Mouse (Mus musculus): ENCODE data around the gene Tsn. TPM values are rescaled to one million over a fixed set of nuclear protein-coding genes. Genes with fewer than 3 reads are reported as not detected.
A peak's percentile ranks its signal among the peaks of the same experiment; 100 is the strongest.

The Tsn gene
- polyA plus RNA-seq, 1 experiment from 2014 or later: 176 TPM

DNA sequence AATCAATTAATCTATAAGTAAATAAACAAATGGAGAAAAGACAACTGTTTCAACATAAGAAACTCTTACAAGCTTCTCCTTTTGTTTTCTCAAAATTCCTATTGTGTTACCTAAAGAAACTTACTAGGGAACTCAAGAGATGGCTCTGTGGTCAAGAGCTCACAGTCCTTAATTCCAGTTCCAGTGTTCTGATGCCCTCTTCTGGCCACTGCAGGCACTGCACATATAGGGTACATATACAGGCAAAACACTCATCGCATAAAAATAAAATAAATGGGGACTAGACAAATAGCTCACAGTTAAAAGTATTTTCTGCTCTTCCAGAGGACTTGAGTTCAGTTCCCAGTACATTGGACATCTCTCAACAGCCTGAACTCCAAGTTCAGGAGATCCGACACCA, 9.2 kb upstream of the Tsn start:
- Histone ChIP-seq H3K27ac (ENCODE audit: low read length) (no peak overlapping the region), H3K27me3 (ENCODE audit: control insufficient read depth, insufficient read depth, low read length) (no peaks in the 10 kb centered on the region), H3K9me3 (replicated peaks; ENCODE audit: control insufficient read depth, low read length) (no peaks in the 10 kb centered on the region), H3K36me3 (ENCODE audit: control insufficient read depth, insufficient read depth) (peaks cover 8% of the 10 kb centered on the region), H3K4me3 (ENCODE audit: low read length) (no peak overlapping the region), H3K4me2 (ENCODE audit: low read depth, low read length) (no peak overlapping the region), H3K9ac (ENCODE audit: low read length) (no peak overlapping the region), H3K4me1 (ENCODE audit: control insufficient read depth, insufficient read depth, low read length) (peaks cover 6% of the 10 kb centered on the region)
- ATAC-seq (replicated peaks; ENCODE audit: extremely low read depth, insufficient read depth, low FRiP score): no peak
- WGBS: 72% methylated on average over 2 of the region's 2 CpGs

DNA sequence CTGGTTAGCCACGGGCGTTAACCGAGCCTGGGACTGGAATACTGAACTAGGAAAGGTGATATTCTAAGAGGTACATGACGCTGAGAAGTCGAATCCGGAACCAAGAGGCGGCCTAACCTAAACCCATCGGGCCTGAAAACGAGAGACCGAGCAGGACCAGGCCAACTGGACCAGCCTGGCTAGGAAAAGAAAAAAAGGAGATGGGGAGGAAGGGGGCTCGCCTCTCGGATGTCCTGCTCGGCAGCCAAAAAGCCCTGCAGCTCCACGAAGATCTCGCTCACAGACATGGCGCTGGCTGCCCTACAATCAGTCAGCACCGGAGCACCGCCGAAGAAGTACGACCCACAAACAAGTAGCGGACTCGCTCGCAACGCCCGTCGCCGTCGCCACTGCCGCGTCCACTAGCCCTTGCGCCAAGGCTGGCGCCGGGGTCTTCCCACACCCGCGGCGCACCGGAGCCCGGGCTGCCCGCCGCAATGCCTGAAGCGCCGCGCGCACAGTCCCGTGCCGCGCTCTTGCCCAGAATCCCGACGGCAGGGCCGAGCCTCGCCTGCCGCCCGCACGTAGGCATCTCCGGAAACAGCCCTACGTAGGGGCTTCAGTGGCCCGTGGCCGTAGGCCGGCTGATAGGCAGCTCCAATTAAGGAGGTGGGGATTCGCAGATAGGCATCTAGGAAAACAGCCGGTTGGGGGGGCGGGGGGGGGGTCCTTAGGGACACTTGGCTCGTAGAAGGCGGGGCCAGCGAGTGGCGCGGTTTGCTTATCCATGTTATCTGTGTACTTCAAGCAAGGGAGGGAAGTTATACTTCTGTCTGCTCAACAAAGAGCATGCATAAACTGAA, 538 bp downstream of the Tsn start:
- WGBS: under 1% methylated on average over 67 of the region's 67 CpGs
- Histone ChIP-seq H3K9me3 (replicated peaks; ENCODE audit: control insufficient read depth, low read length) (no peaks in the 10 kb centered on the region), H3K4me1 (ENCODE audit: control insufficient read depth, insufficient read depth, low read length) (peaks cover 10% of the 10 kb centered on the region), H3K36me3 (ENCODE audit: control insufficient read depth, insufficient read depth) (peaks cover 7% of the 10 kb centered on the region), H3K27ac (ENCODE audit: low read length) (peak overlapping the region; percentile 93), H3K4me2 (ENCODE audit: low read depth, low read length) (peak overlapping the region; percentile 75), H3K27me3 (ENCODE audit: control insufficient read depth, insufficient read depth, low read length) (no peaks in the 10 kb centered on the region), H3K9ac (ENCODE audit: low read length) (peak overlapping the region; percentile 92), H3K4me3 (ENCODE audit: low read length) (peak overlapping the region; percentile 94)
- ATAC-seq (replicated peaks; ENCODE audit: extremely low read depth, insufficient read depth, low FRiP score): peak; percentile 96

DNA sequence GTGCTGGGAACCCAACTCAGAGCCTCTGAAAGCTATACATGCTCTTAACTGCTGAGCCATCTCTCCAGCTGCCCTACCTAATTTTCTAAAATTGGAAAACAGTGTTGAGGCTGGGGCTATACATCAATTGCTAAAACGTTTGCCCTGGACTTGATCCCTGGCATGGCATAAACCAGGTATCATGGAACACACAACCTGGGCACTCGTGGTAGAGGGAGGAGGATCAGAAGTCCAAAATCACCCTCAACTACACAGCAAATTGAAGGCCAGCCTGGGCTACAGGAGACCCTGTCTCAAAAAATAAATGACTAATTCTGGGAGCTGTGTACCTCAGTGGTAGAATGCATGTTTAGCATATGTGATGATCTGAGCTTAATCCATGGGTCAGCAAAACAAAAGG, 13.8 kb downstream of the Tsn start:
- no peak overlapping the region for H3K27ac ChIP-seq (ENCODE audit: low read length)
- H3K9ac ChIP-seq (ENCODE audit: low read length): no peak overlapping the region
- 92% methylated on average over 2 of the region's 2 CpGs for WGBS
- ATAC-seq (replicated peaks; ENCODE audit: extremely low read depth, insufficient read depth, low FRiP score): no peak
- H3K9me3 ChIP-seq (replicated peaks; ENCODE audit: control insufficient read depth, low read length): no peaks in the 10 kb centered on the region
- no peak overlapping the region for H3K4me3 ChIP-seq (ENCODE audit: low read length)
- H3K36me3 ChIP-seq (ENCODE audit: control insufficient read depth, insufficient read depth): peaks cover 54% of the 10 kb centered on the region
- no peaks in the 10 kb centered on the region for H3K4me1 ChIP-seq (ENCODE audit: control insufficient read depth, insufficient read depth, low read length)
- no peak overlapping the region for H3K4me2 ChIP-seq (ENCODE audit: low read depth, low read length)
- no peaks in the 10 kb centered on the region for H3K27me3 ChIP-seq (ENCODE audit: control insufficient read depth, insufficient read depth, low read length)

DNA sequence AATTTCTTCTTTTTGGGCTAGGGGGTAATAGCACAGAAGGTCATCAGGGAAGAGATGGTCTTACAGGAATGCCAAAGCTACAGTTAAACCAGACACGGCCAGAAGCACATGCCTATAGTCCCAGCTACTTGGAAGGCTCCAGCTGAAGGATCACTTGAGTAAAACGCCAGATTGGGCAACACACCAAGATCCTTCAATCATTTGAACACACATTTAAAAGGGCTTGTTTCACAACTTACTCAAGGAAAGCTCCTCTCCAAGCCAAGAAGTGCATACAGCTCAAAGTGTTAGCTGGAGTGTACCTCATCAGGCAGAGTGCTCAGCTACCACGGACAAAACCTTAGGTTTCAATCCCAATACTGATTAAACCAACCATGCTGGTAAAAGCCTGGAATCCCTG, 14.9 kb downstream of the Tsn start:
- no peak for ATAC-seq (replicated peaks; ENCODE audit: extremely low read depth, insufficient read depth, low FRiP score)
- WGBS: 83% methylated on average over 3 of the region's 3 CpGs
- Histone ChIP-seq H3K9me3 (replicated peaks; ENCODE audit: control insufficient read depth, low read length) (no peaks in the 10 kb centered on the region), H3K9ac (ENCODE audit: low read length) (no peak overlapping the region), H3K36me3 (ENCODE audit: control insufficient read depth, insufficient read depth) (peaks cover 45% of the 10 kb centered on the region), H3K4me3 (ENCODE audit: low read length) (no peak overlapping the region), H3K27ac (ENCODE audit: low read length) (no peak overlapping the region), H3K4me2 (ENCODE audit: low read depth, low read length) (no peak overlapping the region), H3K4me1 (ENCODE audit: control insufficient read depth, insufficient read depth, low read length) (no peaks in the 10 kb centered on the region), H3K27me3 (ENCODE audit: control insufficient read depth, insufficient read depth, low read length) (no peaks in the 10 kb centered on the region)

DNA sequence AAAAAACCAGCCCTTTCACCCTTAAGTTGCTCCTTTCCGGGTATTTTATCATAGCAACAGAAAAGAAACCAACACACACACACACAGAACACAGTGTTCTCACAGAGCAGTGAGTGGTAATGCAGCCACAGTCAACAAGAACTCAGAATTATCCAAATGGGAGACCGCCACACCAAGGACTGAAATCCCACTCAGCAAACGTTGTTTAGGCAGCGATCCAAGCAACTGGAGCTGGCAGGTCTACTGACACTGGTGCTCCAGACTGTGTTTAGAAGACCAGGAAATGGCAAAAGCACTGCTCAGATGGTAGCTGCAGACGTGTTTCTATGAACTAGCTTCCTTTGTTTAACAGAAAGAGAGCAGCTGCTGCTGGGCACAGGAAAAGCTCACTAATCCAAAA, 16.7 kb downstream of the Tsn start:
- no peak overlapping the region for H3K4me3 ChIP-seq (ENCODE audit: low read length)
- peaks cover 29% of the 10 kb centered on the region for H3K36me3 ChIP-seq (ENCODE audit: control insufficient read depth, insufficient read depth)
- no peaks in the 10 kb centered on the region for H3K9me3 ChIP-seq (replicated peaks; ENCODE audit: control insufficient read depth, low read length)
- H3K27me3 ChIP-seq (ENCODE audit: control insufficient read depth, insufficient read depth, low read length): no peaks in the 10 kb centered on the region
- no peak for ATAC-seq (replicated peaks; ENCODE audit: extremely low read depth, insufficient read depth, low FRiP score)
- no peak overlapping the region for H3K9ac ChIP-seq (ENCODE audit: low read length)
- no peak overlapping the region for H3K27ac ChIP-seq (ENCODE audit: low read length)
- 75% methylated on average over 5 of the region's 5 CpGs for WGBS
- H3K4me1 ChIP-seq (ENCODE audit: control insufficient read depth, insufficient read depth, low read length): no peaks in the 10 kb centered on the region
- H3K4me2 ChIP-seq (ENCODE audit: low read depth, low read length): no peak overlapping the region

DNA sequence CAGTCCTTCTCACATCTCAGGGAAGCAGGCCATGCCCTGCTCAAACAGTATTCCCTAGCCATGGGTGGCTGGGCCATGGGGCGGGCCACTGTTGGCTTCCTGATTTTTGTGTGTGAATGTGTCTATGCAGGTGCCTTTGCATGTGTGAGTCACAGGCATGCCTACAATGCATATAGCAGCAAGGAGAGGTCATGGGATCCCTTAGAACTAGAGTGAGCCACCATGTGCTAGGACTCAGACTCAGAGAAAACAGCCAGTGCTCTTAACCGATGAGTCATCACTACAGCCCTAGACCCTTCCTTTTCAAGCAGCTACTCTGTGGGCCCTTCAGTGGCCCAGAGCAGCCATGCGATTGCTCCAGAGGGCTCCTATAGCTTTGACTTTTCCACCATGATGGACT, 17.3 kb downstream of the Tsn start:
- Histone ChIP-seq H3K4me3 (ENCODE audit: low read length) (no peak overlapping the region), H3K9me3 (replicated peaks; ENCODE audit: control insufficient read depth, low read length) (no peaks in the 10 kb centered on the region), H3K27ac (ENCODE audit: low read length) (no peak overlapping the region), H3K4me1 (ENCODE audit: control insufficient read depth, insufficient read depth, low read length) (no peaks in the 10 kb centered on the region), H3K4me2 (ENCODE audit: low read depth, low read length) (no peak overlapping the region), H3K36me3 (ENCODE audit: control insufficient read depth, insufficient read depth) (peaks cover 27% of the 10 kb centered on the region), H3K9ac (ENCODE audit: low read length) (no peak overlapping the region), H3K27me3 (ENCODE audit: control insufficient read depth, insufficient read depth, low read length) (no peaks in the 10 kb centered on the region)
- no peak for ATAC-seq (replicated peaks; ENCODE audit: extremely low read depth, insufficient read depth, low FRiP score)
- WGBS: 93% methylated on average over 3 of the region's 3 CpGs

DNA sequence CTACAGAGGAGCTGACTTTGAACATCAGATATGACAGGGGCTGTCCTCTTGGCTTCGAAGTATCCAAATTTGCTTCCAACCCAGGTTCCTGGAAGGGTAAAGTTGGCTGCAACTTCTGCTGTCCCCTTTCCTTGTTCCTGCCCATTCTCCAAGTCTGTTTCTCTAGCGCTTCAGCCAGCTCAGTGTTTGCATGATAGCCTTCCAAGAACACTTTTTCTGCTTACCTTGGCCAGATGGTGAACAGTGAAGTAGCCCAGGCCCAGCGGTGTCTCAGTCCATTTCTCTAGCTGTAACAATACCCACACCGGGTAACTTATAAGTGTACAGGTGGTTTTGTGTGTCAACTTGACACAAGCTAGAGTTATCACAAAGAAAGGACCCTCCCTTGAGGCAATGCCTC, 19.2 kb downstream of the Tsn start:
- Histone ChIP-seq H3K4me3 (ENCODE audit: low read length) (no peak overlapping the region), H3K36me3 (ENCODE audit: control insufficient read depth, insufficient read depth) (peaks cover 11% of the 10 kb centered on the region), H3K4me1 (ENCODE audit: control insufficient read depth, insufficient read depth, low read length) (no peaks in the 10 kb centered on the region), H3K9ac (ENCODE audit: low read length) (no peak overlapping the region), H3K9me3 (replicated peaks; ENCODE audit: control insufficient read depth, low read length) (no peaks in the 10 kb centered on the region), H3K27me3 (ENCODE audit: control insufficient read depth, insufficient read depth, low read length) (no peaks in the 10 kb centered on the region), H3K27ac (ENCODE audit: low read length) (no peak overlapping the region), H3K4me2 (ENCODE audit: low read depth, low read length) (no peak overlapping the region)
- 86% methylated on average over 4 of the region's 4 CpGs for WGBS
- no peak for ATAC-seq (replicated peaks; ENCODE audit: extremely low read depth, insufficient read depth, low FRiP score)

DNA sequence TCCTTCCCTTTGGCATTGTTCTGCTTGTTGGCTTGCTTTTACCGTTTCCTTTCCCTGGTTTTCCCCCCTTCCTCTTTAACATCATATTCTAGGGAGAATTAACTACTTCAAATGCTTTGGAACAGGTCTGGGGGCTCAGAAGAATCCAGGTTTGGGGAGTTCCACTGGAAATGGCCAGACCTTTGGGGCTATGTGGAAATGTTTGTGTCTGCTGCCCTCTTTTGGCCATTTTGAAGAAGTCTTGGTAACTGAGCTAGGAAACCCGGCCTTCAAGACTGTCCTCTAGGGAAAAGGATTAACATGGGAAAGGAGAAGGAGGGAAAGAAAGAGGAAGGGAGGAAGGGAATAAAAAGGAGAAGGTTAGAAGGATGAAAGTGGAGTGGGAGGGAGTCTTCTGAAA, 36.4 kb downstream of the Tsn start:
- WGBS: 17% methylated on average over 2 of the region's 2 CpGs
- H3K9ac ChIP-seq (ENCODE audit: low read length): no peak overlapping the region
- no peak overlapping the region for H3K4me3 ChIP-seq (ENCODE audit: low read length)
- H3K4me1 ChIP-seq (ENCODE audit: control insufficient read depth, insufficient read depth, low read length): no peaks in the 10 kb centered on the region
- H3K4me2 ChIP-seq (ENCODE audit: low read depth, low read length): no peak overlapping the region
- ATAC-seq (replicated peaks; ENCODE audit: extremely low read depth, insufficient read depth, low FRiP score): no peak
- no peaks in the 10 kb centered on the region for H3K27me3 ChIP-seq (ENCODE audit: control insufficient read depth, insufficient read depth, low read length)
- H3K9me3 ChIP-seq (replicated peaks; ENCODE audit: control insufficient read depth, low read length): no peaks in the 10 kb centered on the region
- no peaks in the 10 kb centered on the region for H3K36me3 ChIP-seq (ENCODE audit: control insufficient read depth, insufficient read depth)
- no peak overlapping the region for H3K27ac ChIP-seq (ENCODE audit: low read length)

DNA sequence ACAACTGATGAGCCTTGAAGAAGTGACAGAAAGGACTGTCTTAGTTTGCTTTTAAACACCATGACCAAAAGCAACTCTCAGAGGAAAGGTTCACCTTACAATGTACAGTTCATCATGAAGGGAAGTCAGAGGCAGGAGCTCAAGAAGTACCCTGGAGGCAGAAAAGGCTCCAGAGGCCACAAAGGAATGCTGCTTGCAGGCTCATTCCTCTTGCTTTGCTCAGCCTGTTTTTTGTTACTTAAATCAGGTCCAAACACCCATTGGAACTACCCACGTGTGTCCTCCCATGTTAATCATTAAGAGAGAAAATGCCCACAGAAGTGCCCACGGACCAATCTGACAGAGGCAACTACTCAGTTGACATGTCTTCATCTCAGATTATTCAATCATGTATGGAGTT, 59.6 kb downstream of the Tsn start:
- Histone ChIP-seq H3K4me3 (ENCODE audit: low read length) (no peak overlapping the region), H3K4me2 (ENCODE audit: low read depth, low read length) (no peak overlapping the region), H3K9me3 (replicated peaks; ENCODE audit: control insufficient read depth, low read length) (no peaks in the 10 kb centered on the region), H3K27ac (ENCODE audit: low read length) (no peak overlapping the region), H3K36me3 (ENCODE audit: control insufficient read depth, insufficient read depth) (no peaks in the 10 kb centered on the region), H3K27me3 (ENCODE audit: control insufficient read depth, insufficient read depth, low read length) (no peaks in the 10 kb centered on the region), H3K9ac (ENCODE audit: low read length) (no peak overlapping the region), H3K4me1 (ENCODE audit: control insufficient read depth, insufficient read depth, low read length) (no peaks in the 10 kb centered on the region)
- no peak for ATAC-seq (replicated peaks; ENCODE audit: extremely low read depth, insufficient read depth, low FRiP score)
- WGBS: 42% methylated on average over 2 of the region's 2 CpGs
